Mouse (Mus musculus): ENCODE results near the gene Slc29a1. TPM values are rescaled to one million over a fixed set of nuclear protein-coding genes. Genes with fewer than 3 reads are reported as not detected.

Slc29a1 gene
- polyA plus RNA-seq, 1 experiment = 35.9 TPM

- H3K4me1 ChIP-seq (ENCODE audit: control insufficient read depth, insufficient read depth, low read length) = peaks cover 11% of the 10 kb centered on the region
- no peak for TF ChIP-seq CTCF (IDR thresholded peaks at IDR 0.05; ENCODE audit: extremely low read depth, insufficient read depth, low read length)
- TF ChIP-seq POLR2A (IDR thresholded peaks at IDR 0.05; ENCODE audit: extremely low read depth, insufficient read depth, low read length) = no peak
- peak overlapping the region; percentile 32; the same call in 1 of the 2 replicates for H3K27ac ChIP-seq (ENCODE audit: insufficient read depth, low read length)
- no peak overlapping the region for H3K4me3 ChIP-seq (ENCODE audit: insufficient read depth, low read length)
Observed at GRCm38 (mm10) chr17:45542705-45543104, 56.7 kb downstream of the Slc29a1 start.

GRCm38 (mm10) chr17:45542129-45542528 lies 57.3 kb downstream of the Slc29a1 start:
- H3K27ac ChIP-seq (ENCODE audit: insufficient read depth, low read length) = no peak overlapping the region; the same call in 1 of the 2 replicates
- H3K4me1 ChIP-seq (ENCODE audit: control insufficient read depth, insufficient read depth, low read length) = peaks cover 11% of the 10 kb centered on the region
- H3K4me3 ChIP-seq (ENCODE audit: insufficient read depth, low read length) = no peak overlapping the region

GRCm38 (mm10) chr17:45539664-45540063 lies 59.7 kb downstream of the Slc29a1 start:
- peak overlapping the region; percentile 14; the same call in 1 of the 2 replicates for H3K27ac ChIP-seq (ENCODE audit: insufficient read depth, low read length)
- no peak for TF ChIP-seq CTCF (IDR thresholded peaks at IDR 0.05; ENCODE audit: extremely low read depth, insufficient read depth, low read length)
- H3K4me3 ChIP-seq (ENCODE audit: insufficient read depth, low read length) = no peak overlapping the region
- H3K4me1 ChIP-seq (ENCODE audit: control insufficient read depth, insufficient read depth, low read length) = peaks cover 11% of the 10 kb centered on the region

More at GRCm38 (mm10) chr17:45542129-45542528, 57.3 kb downstream of the Slc29a1 start:
- no peak for TF ChIP-seq POLR2A (IDR thresholded peaks at IDR 0.05; ENCODE audit: extremely low read depth, insufficient read depth, low read length)
- TF ChIP-seq CTCF (IDR thresholded peaks at IDR 0.05; ENCODE audit: extremely low read depth, insufficient read depth, low read length) = no peak

DNA sequence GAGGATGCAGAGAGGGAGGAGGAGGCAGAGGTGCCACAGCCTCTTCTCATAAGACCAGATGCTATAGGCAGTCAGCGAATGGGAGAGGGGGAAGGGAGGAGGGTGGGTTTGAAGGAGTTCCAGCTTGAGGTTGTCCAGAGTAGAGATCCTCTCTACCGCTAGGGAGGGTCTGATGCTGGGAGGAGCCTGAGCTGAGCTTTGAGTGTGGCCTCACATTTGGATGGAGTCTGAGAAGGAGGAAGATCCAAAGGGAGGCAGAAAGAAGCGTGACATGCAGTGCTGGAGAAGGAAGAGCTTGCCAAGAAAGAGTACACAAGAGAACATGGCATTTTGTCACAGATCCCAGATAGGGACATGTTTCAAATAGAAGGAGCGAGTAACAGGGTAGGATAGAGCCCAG lies 61.0 kb downstream of the Slc29a1 start:
- H3K27ac ChIP-seq (ENCODE audit: insufficient read depth, low read length) = no peak overlapping the region
- TF ChIP-seq CTCF (IDR thresholded peaks at IDR 0.05; ENCODE audit: extremely low read depth, insufficient read depth, low read length) = no peak
- TF ChIP-seq POLR2A (IDR thresholded peaks at IDR 0.05; ENCODE audit: extremely low read depth, insufficient read depth, low read length) = no peak

GRCm38 (mm10) chr17:45536264-45536663 lies 63.1 kb downstream of the Slc29a1 start:
- TF ChIP-seq CTCF (IDR thresholded peaks at IDR 0.05; ENCODE audit: extremely low read depth, insufficient read depth, low read length) = no peak
- Histone ChIP-seq H3K4me1 (ENCODE audit: control insufficient read depth, insufficient read depth, low read length) (peaks cover 3% of the 10 kb centered on the region; the same call in 1 of the 2 replicates), H3K4me3 (ENCODE audit: insufficient read depth, low read length) (no peak overlapping the region), H3K27ac (ENCODE audit: insufficient read depth, low read length) (no peak overlapping the region)

More for the DNA sequence above, 61.0 kb downstream of the Slc29a1 start:
- peaks cover 9% of the 10 kb centered on the region; the same call in 1 of the 2 replicates for H3K4me1 ChIP-seq (ENCODE audit: control insufficient read depth, insufficient read depth, low read length)
- no peak overlapping the region for H3K4me3 ChIP-seq (ENCODE audit: insufficient read depth, low read length)

Other genes with a start within 250 kb of the Slc29a1 start
- 28.6 and 29.7 TPM in 2 replicates for gene Cdc5l, start 165.9 kb downstream of the Slc29a1 start, polyA plus RNA-seq (2012; rRNA removed)
- 4.0 and 4.3 TPM in 2 replicates for gene Spats1, start 124.2 kb downstream of the Slc29a1 start, polyA plus RNA-seq (2012; rRNA removed)
- gene Aars2, start 92.8 kb downstream of the Slc29a1 start, polyA plus RNA-seq (2012; rRNA removed) = 29.1 and 31.0 TPM in 2 replicates
- gene Tcte1, start 76.2 kb downstream of the Slc29a1 start, polyA plus RNA-seq (2012; rRNA removed) = 3.4 and 3.7 TPM in 2 replicates
- gene Tmem151b, start 49.9 kb downstream of the Slc29a1 start, polyA plus RNA-seq (2012; rRNA removed) = 85.7 and 94.1 TPM in 2 replicates
- gene Nfkbie, start 43.9 kb downstream of the Slc29a1 start, polyA plus RNA-seq (2012; rRNA removed) = 2.1 and 2.3 TPM in 2 replicates
- gene Slc35b2, start 35.7 kb downstream of the Slc29a1 start, polyA plus RNA-seq (2012; rRNA removed) = 52.4 and 52.6 TPM in 2 replicates
- gene Hsp90ab1, start 26.3 kb downstream of the Slc29a1 start, polyA plus RNA-seq (2012; rRNA removed) = 980 and 997 TPM in 2 replicates
- not detected in 2 replicates for gene Mymx, start 2.5 kb upstream of the Slc29a1 start, polyA plus RNA-seq (2012; rRNA removed)
- gene Capn11, start 59.7 kb upstream of the Slc29a1 start, polyA plus RNA-seq (2012; rRNA removed) = 0.21 and 2.1 TPM in 2 replicates
- 57.1 and 63.8 TPM in 2 replicates for gene Mrpl14, start 86.7 kb upstream of the Slc29a1 start, polyA plus RNA-seq (2012; rRNA removed)
- gene Tmem63b, start 87.3 kb upstream of the Slc29a1 start, polyA plus RNA-seq (2012; rRNA removed) = 206 and 219 TPM in 2 replicates
- gene 1600014C23Rik, start 134.2 kb upstream of the Slc29a1 start, polyA plus RNA-seq (2012; rRNA removed) = 0.44 TPM in 1 of 2 replicates, not detected in the other